Mouse (Mus musculus) heart, embryonic 13.5 days (tissue): ENCODE data around the gene Gm20431. TPM values are rescaled to one million over a fixed set of nuclear protein-coding genes. Genes with fewer than 3 reads are reported as not detected.

Source experiments
- ATAC-seq: fragments of 200-750 bp; cut with Nextera tagmentation; 2 replicates; pipeline ENCODE4 v1.8.0; 2017; ENCODE audit warnings: moderate TSS enrichment; ENCODE audit not compliant: insufficient number of reproducible peaks, low FRiP score, low TSS enrichment; ENCODE audit errors: extremely low read depth
- H3K27ac ChIP-seq: fragments of 300-500 bp; sonication (generic); replicated peaks from 2 replicates; pipeline ENCODE4 v1.5.1; 2015; ENCODE audit warnings: moderate library complexity, mild to moderate bottlenecking, inconsistent platforms
- H3K27me3 ChIP-seq: fragments of 300-500 bp; sonication (generic); replicated peaks from 2 replicates; pipeline ENCODE4 v1.6.1; 2015; ENCODE audit warnings: mild to moderate bottlenecking, inconsistent platforms
- H3K36me3 ChIP-seq: fragments of 300-500 bp; sonication (generic); 2 replicates; pipeline ENCODE4 v1.6.1; 2015; ENCODE audit warnings: mild to moderate bottlenecking, inconsistent platforms
- H3K4me1 ChIP-seq: fragments of 300-500 bp; sonication (generic); 2 replicates; pipeline ENCODE4 v1.6.1; 2015; ENCODE audit warnings: inconsistent platforms
- H3K4me2 ChIP-seq: fragments of 300-500 bp; sonication (generic); 2 replicates; pipeline ENCODE4 v1.6.1; 2015; ENCODE audit warnings: inconsistent platforms, mild to moderate bottlenecking, moderate library complexity
- H3K4me3 ChIP-seq: fragments of 300-500 bp; sonication (generic); 2 replicates; pipeline ENCODE4 v1.5.1; 2015; ENCODE audit warnings: moderate library complexity, mild to moderate bottlenecking, inconsistent platforms
- H3K9ac ChIP-seq: fragments of 300-500 bp; sonication (generic); 2 replicates; pipeline ENCODE4 v1.6.1; 2015; ENCODE audit warnings: inconsistent platforms, mild to moderate bottlenecking, moderate library complexity
- H3K9me3 ChIP-seq: fragments of 300-500 bp; sonication (generic); 2 replicates; pipeline ENCODE4 v1.6.1; 2016; ENCODE audit warnings: inconsistent platforms
- WGBS: fragments of 180-500 bp; shearing (Covaris S2); methylation state at CpG from one replicate; pipeline ENCODE4 v1.1.7; 2015; ENCODE audit warnings: mixed read lengths; 5-methylcytosine and 5-hydroxymethylcytosine counted together
- polyA plus RNA-seq: library from polyadenylated mRNA; unstranded; fragments of >200 nt; fragmentation: Nextera tagmentation; extraction: Ambion mirVana; gene quantifications from 2 replicates; pipeline ENCODE4 v1.2.1, GENCODE M21; 2015

Gene Gm20431
- polyA plus RNA-seq, 1 experiment from 2014 or later = 4.5 TPM

- under 1% methylated on average over 124 of the region's 147 CpGs for WGBS
- peak; percentile 44; the same call in 1 of the 2 replicates for ATAC-seq
- H3K27me3 ChIP-seq = peaks cover 40% of the 10 kb centered on the region
- peak within 1 kb of the TSS; percentile 81 for H3K4me3 ChIP-seq
- H3K36me3 ChIP-seq = no peaks in the 10 kb centered on the region
- H3K27ac ChIP-seq = peak within 1 kb of the TSS; percentile 75
- peak within 1 kb of the TSS; percentile 93 for H3K4me2 ChIP-seq
- no peaks in the 10 kb centered on the region for H3K9me3 ChIP-seq
- peak within 1 kb of the TSS; percentile 91 for H3K9ac ChIP-seq
- peaks cover 26% of the 10 kb centered on the region for H3K4me1 ChIP-seq
These were observed 27.5 kb upstream of the Gm20431 start, which contains the start of gene Cebpb for GRCm38 (mm10) chr2:167688498-167689451. TSS of gene Cebpb (plus strand) at chr2:167688915.

GRCm38 (mm10) chr2:167688126-167688497 lies 26.8 kb upstream of the Gm20431 start:
- no peak overlapping the region for H3K27ac ChIP-seq
- no peak for ATAC-seq
- peaks cover 40% of the 10 kb centered on the region for H3K27me3 ChIP-seq

GRCm38 (mm10) chr2:167687651-167688101 lies 26.4 kb upstream of the Gm20431 start:
- Histone ChIP-seq H3K27me3 (peaks cover 40% of the 10 kb centered on the region), H3K9ac (no peak overlapping the region), H3K4me2 (no peak overlapping the region), H3K36me3 (no peaks in the 10 kb centered on the region), H3K9me3 (no peaks in the 10 kb centered on the region), H3K4me1 (peaks cover 26% of the 10 kb centered on the region), H3K4me3 (no peak overlapping the region), H3K27ac (no peak overlapping the region)
- WGBS = 56% methylated on average over 11 of the region's 11 CpGs
- no peak for ATAC-seq

More at GRCm38 (mm10) chr2:167688126-167688497, 26.8 kb upstream of the Gm20431 start:
- peak overlapping the region; percentile 81 for H3K4me3 ChIP-seq
- peak overlapping the region; percentile 91 for H3K9ac ChIP-seq
- no peaks in the 10 kb centered on the region for H3K36me3 ChIP-seq
- peak overlapping the region; percentile 93 for H3K4me2 ChIP-seq
- peaks cover 26% of the 10 kb centered on the region for H3K4me1 ChIP-seq
- WGBS = 28% methylated on average over 12 of the region's 12 CpGs
- H3K9me3 ChIP-seq = no peaks in the 10 kb centered on the region

GRCm38 (mm10) chr2:167687250-167687586 lies 25.9 kb upstream of the Gm20431 start:
- ATAC-seq = no peak
- Histone ChIP-seq H3K4me1 (peaks cover 26% of the 10 kb centered on the region), H3K27ac (no peak overlapping the region), H3K4me2 (no peak overlapping the region), H3K36me3 (no peaks in the 10 kb centered on the region), H3K27me3 (peaks cover 40% of the 10 kb centered on the region), H3K9ac (no peak overlapping the region), H3K9me3 (no peaks in the 10 kb centered on the region), H3K4me3 (no peak overlapping the region)
- 92% methylated on average over 4 of the region's 4 CpGs for WGBS

GRCm38 (mm10) chr2:167686382-167687249 lies 25.3 kb upstream of the Gm20431 start:
- Histone ChIP-seq H3K27me3 (peaks cover 40% of the 10 kb centered on the region), H3K4me1 (peaks cover 21% of the 10 kb centered on the region), H3K36me3 (no peaks in the 10 kb centered on the region), H3K9ac (peak overlapping the region; percentile 16; the same call in 1 of the 2 replicates), H3K27ac (no peak overlapping the region), H3K4me2 (no peak overlapping the region), H3K4me3 (no peak overlapping the region), H3K9me3 (no peaks in the 10 kb centered on the region)
- no peak for ATAC-seq
- WGBS = 85% methylated on average over 16 of the region's 16 CpGs

- peaks cover 35% of the 10 kb centered on the region for H3K27me3 ChIP-seq
- H3K36me3 ChIP-seq = no peaks in the 10 kb centered on the region
- 71% methylated on average over 3 of the region's 3 CpGs for WGBS
- no peak overlapping the region for H3K9ac ChIP-seq
- H3K9me3 ChIP-seq = no peaks in the 10 kb centered on the region
- no peak overlapping the region for H3K4me3 ChIP-seq
- no peak for ATAC-seq
- no peak overlapping the region for H3K4me2 ChIP-seq
- H3K4me1 ChIP-seq = peaks cover 14% of the 10 kb centered on the region
- H3K27ac ChIP-seq = no peak overlapping the region
These were observed 24.6 kb upstream of the Gm20431 start for GRCm38 (mm10) chr2:167685865-167686264.

GRCm38 (mm10) chr2:167685137-167685536 lies 23.8 kb upstream of the Gm20431 start:
- WGBS = 5% methylated on average over 8 of the region's 8 CpGs
- H3K9me3 ChIP-seq = no peaks in the 10 kb centered on the region
- no peaks in the 10 kb centered on the region for H3K36me3 ChIP-seq
- H3K4me3 ChIP-seq = no peak overlapping the region
- no peak overlapping the region for H3K9ac ChIP-seq
- H3K27me3 ChIP-seq = peaks cover 30% of the 10 kb centered on the region
- no peak overlapping the region for H3K27ac ChIP-seq
- H3K4me1 ChIP-seq = peaks cover 9% of the 10 kb centered on the region
- ATAC-seq = no peak
- H3K4me2 ChIP-seq = no peak overlapping the region

GRCm38 (mm10) chr2:167683721-167684120 lies 22.4 kb upstream of the Gm20431 start:
- 71% methylated on average over 3 of the region's 3 CpGs for WGBS

GRCm38 (mm10) chr2:167680657-167681056 lies 19.4 kb upstream of the Gm20431 start:
- 50% methylated on average over 5 of the region's 5 CpGs for WGBS
- Histone ChIP-seq H3K9ac (no peak overlapping the region), H3K9me3 (no peaks in the 10 kb centered on the region), H3K4me1 (peaks cover 12% of the 10 kb centered on the region), H3K27me3 (peaks cover 4% of the 10 kb centered on the region), H3K4me3 (no peak overlapping the region), H3K27ac (no peak overlapping the region), H3K36me3 (no peaks in the 10 kb centered on the region), H3K4me2 (no peak overlapping the region)
- no peak for ATAC-seq

More at GRCm38 (mm10) chr2:167683721-167684120, 22.4 kb upstream of the Gm20431 start:
- H3K9me3 ChIP-seq = no peaks in the 10 kb centered on the region
- no peak overlapping the region for H3K4me2 ChIP-seq
- H3K9ac ChIP-seq = peak overlapping the region; percentile 40; the same call in 1 of the 2 replicates
- ATAC-seq = no peak
- no peak overlapping the region for H3K27ac ChIP-seq
- H3K4me3 ChIP-seq = no peak overlapping the region
- H3K4me1 ChIP-seq = peaks cover 15% of the 10 kb centered on the region
- H3K27me3 ChIP-seq = peaks cover 26% of the 10 kb centered on the region
- H3K36me3 ChIP-seq = no peaks in the 10 kb centered on the region

GRCm38 (mm10) chr2:167679902-167680430 lies 18.7 kb upstream of the Gm20431 start:
- no peak overlapping the region for H3K27ac ChIP-seq
- peaks cover 8% of the 10 kb centered on the region; the same call in 1 of the 2 replicates for H3K4me1 ChIP-seq
- ATAC-seq = peak; percentile 59

GRCm38 (mm10) chr2:167678600-167678999 lies 17.3 kb upstream of the Gm20431 start:
- Histone ChIP-seq H3K27me3 (no peaks in the 10 kb centered on the region; the same call in 1 of the 2 replicates), H3K36me3 (no peaks in the 10 kb centered on the region), H3K4me3 (no peak overlapping the region), H3K9me3 (no peaks in the 10 kb centered on the region), H3K27ac (no peak overlapping the region), H3K4me2 (no peak overlapping the region), H3K4me1 (peaks cover 8% of the 10 kb centered on the region; the same call in 1 of the 2 replicates), H3K9ac (no peak overlapping the region)
- no peak for ATAC-seq
- WGBS = 46% methylated on average over 5 of the region's 5 CpGs

More at GRCm38 (mm10) chr2:167679902-167680430, 18.7 kb upstream of the Gm20431 start:
- 2% methylated on average over 13 of the region's 13 CpGs for WGBS
- H3K4me2 ChIP-seq = no peak overlapping the region
- no peaks in the 10 kb centered on the region for H3K36me3 ChIP-seq
- no peaks in the 10 kb centered on the region for H3K9me3 ChIP-seq
- no peaks in the 10 kb centered on the region; the same call in none of the 2 replicates for H3K27me3 ChIP-seq
- H3K4me3 ChIP-seq = no peak overlapping the region
- no peak overlapping the region for H3K9ac ChIP-seq
